Comparison of ENCODE assay signal across 20 mouse cellular contexts in genomic region chr1:10771793-10772192, GRCm38 (mm10).
A peak's percentile ranks its signal among the peaks of the same experiment; 100 is the strongest.
DNase-seq lines count a peak whose midpoint lies in the region; ATAC-seq and TF ChIP-seq lines count a peak whose summit lies in the region.
"Had no signal": no experiment of that assay in that cellular context is flagged by ENCODE, and none has a peak within 500 bp of the region (broad histone marks: within the 10 kb centered on the region; RNA-seq: fewer than 3 reads in every experiment).

No protein-coding gene starts in this region.

- H3K4me1 ChIP-seq in forebrain, embryonic 13.5 days = no peaks in the 10 kb centered on the region
- no peaks in the 10 kb centered on the region for H3K4me1 ChIP-seq in forebrain, embryonic 12.5 days
- H3K4me1 ChIP-seq in hindbrain, postnatal 0 days (ENCODE audit: insufficient read depth, low read length) = no peaks in the 10 kb centered on the region
- no peaks in the 10 kb centered on the region for H3K4me1 ChIP-seq in hindbrain, embryonic 11.5 days (replicated peaks; ENCODE audit: control insufficient read depth, insufficient read depth, low read length)
- H3K4me1 ChIP-seq in midbrain, embryonic 14.5 days (ENCODE audit: control insufficient read depth, insufficient read depth, low read length) = no peaks in the 10 kb centered on the region
- H3K4me1 ChIP-seq in midbrain, embryonic 10.5 days = no peaks in the 10 kb centered on the region
- no peaks in the 10 kb centered on the region for H3K4me1 ChIP-seq in forebrain, postnatal 0 days (ENCODE audit: insufficient read depth)
- H3K4me1 ChIP-seq: midbrain, embryonic 12.5 days; neural tube, embryonic 12.5 days had no signal

- ATAC-seq in forebrain, embryonic 13.5 days = peak; percentile 48; the same call in 1 of the 2 replicates
- no peak for ATAC-seq in forebrain, embryonic 12.5 days (ENCODE audit: low FRiP score)
- ATAC-seq in hindbrain, postnatal 0 days = peak; percentile 66; the same call in 1 of the 2 replicates
- ATAC-seq in hindbrain, embryonic 11.5 days (ENCODE audit: low FRiP score) = no peak
- no peak for ATAC-seq in midbrain, embryonic 14.5 days (ENCODE audit: low FRiP score, low TSS enrichment)
- ATAC-seq in forebrain, postnatal 0 days = peak; percentile 86
- ATAC-seq: intestine, embryonic 16.5 days had no signal

- H3K9me3 ChIP-seq in forebrain, embryonic 13.5 days (replicated peaks) = no peaks in the 10 kb centered on the region
- no peaks in the 10 kb centered on the region for H3K9me3 ChIP-seq in forebrain, embryonic 12.5 days
- no peaks in the 10 kb centered on the region for H3K9me3 ChIP-seq in hindbrain, postnatal 0 days (ENCODE audit: low read length)
- no peaks in the 10 kb centered on the region for H3K9me3 ChIP-seq in hindbrain, embryonic 11.5 days (ENCODE audit: control insufficient read depth, low read length)
- H3K9me3 ChIP-seq in midbrain, embryonic 14.5 days (ENCODE audit: control insufficient read depth, low read length) = no peaks in the 10 kb centered on the region
- H3K9me3 ChIP-seq in midbrain, embryonic 10.5 days (replicated peaks) = no peaks in the 10 kb centered on the region
- no peaks in the 10 kb centered on the region for H3K9me3 ChIP-seq in forebrain, postnatal 0 days (ENCODE audit: low read length)
- H3K9me3 ChIP-seq: midbrain, embryonic 12.5 days; neural tube, embryonic 12.5 days had no signal

- H3K4me2 ChIP-seq in forebrain, embryonic 13.5 days = no peak overlapping the region
- no peak overlapping the region for H3K4me2 ChIP-seq in forebrain, embryonic 12.5 days
- no peak overlapping the region for H3K4me2 ChIP-seq in hindbrain, postnatal 0 days (ENCODE audit: low read depth, low read length)
- H3K4me2 ChIP-seq in hindbrain, embryonic 11.5 days (replicated peaks; ENCODE audit: low read depth, low read length) = no peak overlapping the region
- H3K4me2 ChIP-seq in midbrain, embryonic 14.5 days (ENCODE audit: low read length) = no peak overlapping the region
- no peak overlapping the region for H3K4me2 ChIP-seq in forebrain, postnatal 0 days (ENCODE audit: low read depth)
- H3K4me2 ChIP-seq: midbrain, embryonic 12.5 days; neural tube, embryonic 12.5 days had no signal

- H3K4me3 ChIP-seq in forebrain, embryonic 13.5 days = no peak overlapping the region
- H3K4me3 ChIP-seq in forebrain, embryonic 12.5 days (replicated peaks) = no peak overlapping the region
- H3K4me3 ChIP-seq in hindbrain, postnatal 0 days (ENCODE audit: low read length) = no peak overlapping the region
- no peak overlapping the region for H3K4me3 ChIP-seq in hindbrain, embryonic 11.5 days (ENCODE audit: low read depth, low read length)
- no peak overlapping the region for H3K4me3 ChIP-seq in midbrain, embryonic 14.5 days (replicated peaks; ENCODE audit: low read depth, low read length)
- H3K4me3 ChIP-seq in midbrain, embryonic 10.5 days = no peak overlapping the region
- H3K4me3 ChIP-seq in forebrain, postnatal 0 days (ENCODE audit: low read depth, low read length) = no peak overlapping the region
- H3K4me3 ChIP-seq: erythroblast, embryonic 14.5 days; midbrain, embryonic 12.5 days; neural tube, embryonic 12.5 days had no signal

- peak; percentile 56 for TF ChIP-seq CTCF in hindbrain, postnatal 0 days (IDR thresholded peaks at IDR 0.05; ENCODE audit: low read depth)
- TF ChIP-seq CTCF in forebrain, postnatal 0 days (IDR thresholded peaks at IDR 0.05; ENCODE audit: low read depth) = peak; percentile 56

- 81% methylated on average over 3 of the region's 3 CpGs for WGBS in forebrain, embryonic 13.5 days
- WGBS in forebrain, embryonic 12.5 days = 80% methylated on average over 3 of the region's 3 CpGs
- WGBS in hindbrain, postnatal 0 days = 61% methylated on average over 3 of the region's 3 CpGs
- 92% methylated on average over 3 of the region's 3 CpGs for WGBS in hindbrain, embryonic 11.5 days
- 80% methylated on average over 3 of the region's 3 CpGs for WGBS in midbrain, embryonic 14.5 days
- 91% methylated on average over 3 of the region's 3 CpGs for WGBS in midbrain, embryonic 10.5 days
- WGBS in forebrain, postnatal 0 days = 56% methylated on average over 3 of the region's 3 CpGs

- no peak overlapping the region for H3K27ac ChIP-seq in forebrain, embryonic 13.5 days
- H3K27ac ChIP-seq in forebrain, embryonic 12.5 days = no peak overlapping the region
- no peak overlapping the region for H3K27ac ChIP-seq in hindbrain, postnatal 0 days
- H3K27ac ChIP-seq in hindbrain, embryonic 11.5 days (ENCODE audit: low read depth, low read length) = no peak overlapping the region
- no peak overlapping the region for H3K27ac ChIP-seq in midbrain, embryonic 14.5 days (replicated peaks; ENCODE audit: low read depth, low read length)
- H3K27ac ChIP-seq in midbrain, embryonic 10.5 days (replicated peaks) = no peak overlapping the region
- no peak overlapping the region for H3K27ac ChIP-seq in forebrain, postnatal 0 days (ENCODE audit: low read depth, low read length)
- H3K27ac ChIP-seq: liver, embryonic 14.5 days; midbrain, embryonic 12.5 days; neural tube, embryonic 12.5 days had no signal

- DNase-seq in hindbrain, postnatal 0 days (ENCODE audit: low spot score) = peak; percentile 76
- no peak for DNase-seq in hindbrain, embryonic 11.5 days (ENCODE audit: low spot score)
- DNase-seq in midbrain, embryonic 14.5 days = peak; percentile 64
- DNase-seq in midbrain, embryonic 10.5 days (ENCODE audit: low spot score) = no peak
- peak; percentile 29 for DNase-seq in forebrain, postnatal 0 days
- no peak for DNase-seq in cerebellum, adult 9-10 months
- DNase-seq: adrenal gland, adult 8-10 months; cerebellum, adult 9-11 months; embryo, embryonic 11 days; heart, postnatal 14 days; kidney, postnatal 25 days; layer of hippocampus, postnatal 36 days; lung, postnatal 36 days had no signal

- no peak overlapping the region for H3K9ac ChIP-seq in forebrain, embryonic 13.5 days
- H3K9ac ChIP-seq in forebrain, embryonic 12.5 days = no peak overlapping the region
- no peak overlapping the region for H3K9ac ChIP-seq in hindbrain, postnatal 0 days (replicated peaks; ENCODE audit: low read length)
- no peak overlapping the region for H3K9ac ChIP-seq in hindbrain, embryonic 11.5 days (ENCODE audit: low read depth, low read length)
- H3K9ac ChIP-seq in midbrain, embryonic 14.5 days (replicated peaks; ENCODE audit: low read length) = no peak overlapping the region
- no peak overlapping the region for H3K9ac ChIP-seq in forebrain, postnatal 0 days
- H3K9ac ChIP-seq: liver, embryonic 14.5 days; midbrain, embryonic 12.5 days; neural tube, embryonic 12.5 days had no signal

- H3K36me3 ChIP-seq in forebrain, embryonic 13.5 days (ENCODE audit: poor library complexity, severe bottlenecking) = no peaks in the 10 kb centered on the region
- no peaks in the 10 kb centered on the region for H3K36me3 ChIP-seq in forebrain, embryonic 12.5 days (replicated peaks)
- no peaks in the 10 kb centered on the region for H3K36me3 ChIP-seq in hindbrain, postnatal 0 days (ENCODE audit: insufficient read depth, low read length)
- no peaks in the 10 kb centered on the region for H3K36me3 ChIP-seq in hindbrain, embryonic 11.5 days (ENCODE audit: control insufficient read depth, insufficient read depth, low read length)
- H3K36me3 ChIP-seq in midbrain, embryonic 14.5 days (ENCODE audit: control insufficient read depth, insufficient read depth, low read length) = no peaks in the 10 kb centered on the region
- H3K36me3 ChIP-seq in midbrain, embryonic 10.5 days = no peaks in the 10 kb centered on the region
- no peaks in the 10 kb centered on the region for H3K36me3 ChIP-seq in forebrain, postnatal 0 days (ENCODE audit: insufficient read depth)
- H3K36me3 ChIP-seq: midbrain, embryonic 12.5 days; neural tube, embryonic 12.5 days had no signal

- no peaks in the 10 kb centered on the region for H3K27me3 ChIP-seq in forebrain, embryonic 13.5 days
- H3K27me3 ChIP-seq in forebrain, embryonic 12.5 days = no peaks in the 10 kb centered on the region
- no peaks in the 10 kb centered on the region for H3K27me3 ChIP-seq in hindbrain, postnatal 0 days (ENCODE audit: insufficient read depth, low read length)
- no peaks in the 10 kb centered on the region for H3K27me3 ChIP-seq in hindbrain, embryonic 11.5 days (ENCODE audit: control insufficient read depth, insufficient read depth, low read length)
- no peaks in the 10 kb centered on the region for H3K27me3 ChIP-seq in midbrain, embryonic 14.5 days (ENCODE audit: control insufficient read depth, insufficient read depth, low read length)
- H3K27me3 ChIP-seq in midbrain, embryonic 10.5 days (ENCODE audit: low read depth, poor library complexity, severe bottlenecking) = no peaks in the 10 kb centered on the region
- no peaks in the 10 kb centered on the region for H3K27me3 ChIP-seq in forebrain, postnatal 0 days (ENCODE audit: insufficient read depth, low read length)
- H3K27me3 ChIP-seq: midbrain, embryonic 12.5 days; neural tube, embryonic 12.5 days had no signal

Comparison
In these comparisons a context has a peak if more than half of its experiments do, and no peak if none do; other contexts are left out.
1. ATAC-seq: peak in forebrain, embryonic 13.5 days (single experiment), hindbrain, postnatal 0 days (single experiment) and forebrain, postnatal 0 days (single experiment); none in forebrain, embryonic 12.5 days (single experiment), hindbrain, embryonic 11.5 days (single experiment) and midbrain, embryonic 14.5 days (single experiment).
2. DNase-seq: peak in hindbrain, postnatal 0 days (single experiment), midbrain, embryonic 14.5 days (single experiment) and forebrain, postnatal 0 days (single experiment); none in hindbrain, embryonic 11.5 days (single experiment), midbrain, embryonic 10.5 days (single experiment) and cerebellum, adult 9-10 months (single experiment).